Mouse (Mus musculus) heart, postnatal 0 days (tissue): ENCODE measurements at regions not wholly inside any gene's neighbourhood (a gene's known extent, or its start where the extent isn't known, plus 50 kb on each side); places are given as distances from the start of the nearest gene placed in this dataset.

Source experiments
- CTCF ChIP-seq: IDR thresholded peaks from 2 replicates; pipeline ENCODE4 v1.5.1; 2016; ENCODE audit warnings: antibody characterized with exemption, control low read depth, low read depth
- EP300 ChIP-seq: IDR thresholded peaks from 2 replicates; pipeline ENCODE4 v1.6.1; 2016; ENCODE audit warnings: antibody characterized with exemption, low read depth

GRCm38 (mm10) chr3:140548483-140548882 lies 663.7 kb downstream of the Pdha2 start:
- no peak for TF ChIP-seq CTCF
- no peak for TF ChIP-seq EP300
